Mouse (Mus musculus) liver, embryonic 16.5 days (tissue): ENCODE measurements around the gene Traf3. TPM values are rescaled to one million over a fixed set of nuclear protein-coding genes. Genes with fewer than 3 reads are reported as not detected.
A peak's percentile ranks its signal among the peaks of the same experiment; 100 is the strongest.

Source experiments
- ATAC-seq: fragments of 200-750 bp; cut with Nextera tagmentation; 2 replicates; pipeline ENCODE4 v1.8.0; 2017; ENCODE audit warnings: low read depth, mild to moderate bottlenecking, moderate number of reproducible peaks, moderate library complexity
- H3K27ac ChIP-seq: fragments of 300-500 bp; sonication (generic); 2 replicates; pipeline ENCODE4 v1.5.1; 2014; ENCODE audit warnings: mild to moderate bottlenecking, low read length
- H3K27me3 ChIP-seq: fragments of 300-500 bp; sonication (generic); 2 replicates; pipeline ENCODE4 v1.6.1; 2014; ENCODE audit warnings: low read depth, low read length, mixed read lengths; ENCODE audit not compliant: control insufficient read depth, insufficient read depth
- H3K36me3 ChIP-seq: fragments of 300-500 bp; sonication (generic); 2 replicates; pipeline ENCODE4 v1.6.1; 2014; ENCODE audit warnings: mild to moderate bottlenecking; ENCODE audit not compliant: control insufficient read depth, insufficient read depth
- H3K4me1 ChIP-seq: fragments of 300-500 bp; sonication (generic); 2 replicates; pipeline ENCODE4 v1.6.1; 2014; ENCODE audit warnings: low read depth, low read length, mixed read lengths; ENCODE audit not compliant: control insufficient read depth
- H3K4me2 ChIP-seq: fragments of 300-500 bp; sonication (generic); 2 replicates; pipeline ENCODE4 v1.6.1; 2014; ENCODE audit warnings: low read depth, low read length, mixed read lengths
- H3K4me3 ChIP-seq: fragments of 300-500 bp; sonication (generic); 2 replicates; pipeline ENCODE4 v1.5.1; 2014; ENCODE audit warnings: low read depth, mild to moderate bottlenecking, low read length
- H3K9ac ChIP-seq: fragments of 300-500 bp; sonication (generic); 2 replicates; pipeline ENCODE4 v1.6.1; 2014; ENCODE audit warnings: low read depth, low read length
- H3K9me3 ChIP-seq: fragments of 300-500 bp; sonication (generic); replicated peaks from 2 replicates; pipeline ENCODE4 v1.6.1; 2016; ENCODE audit warnings: low read length; ENCODE audit not compliant: control insufficient read depth
- WGBS: fragments of 180-500 bp; shearing (Covaris S2); extraction: QIAGEN DNeasy Blood & Tissue Kit; methylation state at CpG from one replicate; pipeline ENCODE4 v1.1.7; 2014; ENCODE audit not compliant: insufficient replicate concordance; 5-methylcytosine and 5-hydroxymethylcytosine counted together
- polyA plus RNA-seq: library from polyadenylated mRNA; unstranded; fragments of >200 nt; fragmentation: Nextera tagmentation; extraction: Ambion mirVana; gene quantifications from 2 replicates; pipeline ENCODE4 v1.2.1, GENCODE M21; 2015

Gene Traf3
- polyA plus RNA-seq, 1 experiment from 2014 or later, result 1.6 TPM

DNA sequence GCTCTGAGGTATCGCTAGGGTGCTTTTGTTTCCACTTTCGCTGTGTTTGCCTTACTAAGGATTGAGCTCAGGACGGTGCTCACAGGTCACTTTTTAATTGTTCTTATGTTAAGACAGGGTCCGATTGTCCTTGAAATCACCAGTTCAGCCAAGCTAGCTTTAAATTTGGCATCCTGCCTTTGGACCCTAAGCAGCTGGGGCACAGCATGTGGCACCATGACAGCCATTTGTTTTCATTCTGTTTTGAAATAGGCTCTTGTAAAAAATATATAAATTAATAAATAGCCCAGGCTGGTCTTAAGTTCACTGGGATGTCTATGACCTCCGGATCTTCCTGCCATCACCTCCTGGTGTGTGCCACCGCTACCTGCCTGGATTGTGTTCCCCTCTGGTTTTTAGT, 78.9 kb downstream of the Traf3 start:
- no peak for ATAC-seq
- Histone ChIP-seq H3K9me3 (no peaks in the 10 kb centered on the region), H3K4me3 (no peak overlapping the region), H3K27me3 (no peaks in the 10 kb centered on the region), H3K4me2 (no peak overlapping the region), H3K27ac (no peak overlapping the region), H3K36me3 (no peaks in the 10 kb centered on the region), H3K4me1 (peaks cover 14% of the 10 kb centered on the region), H3K9ac (no peak overlapping the region)
- 84% methylated on average over 6 of the region's 6 CpGs for WGBS

DNA sequence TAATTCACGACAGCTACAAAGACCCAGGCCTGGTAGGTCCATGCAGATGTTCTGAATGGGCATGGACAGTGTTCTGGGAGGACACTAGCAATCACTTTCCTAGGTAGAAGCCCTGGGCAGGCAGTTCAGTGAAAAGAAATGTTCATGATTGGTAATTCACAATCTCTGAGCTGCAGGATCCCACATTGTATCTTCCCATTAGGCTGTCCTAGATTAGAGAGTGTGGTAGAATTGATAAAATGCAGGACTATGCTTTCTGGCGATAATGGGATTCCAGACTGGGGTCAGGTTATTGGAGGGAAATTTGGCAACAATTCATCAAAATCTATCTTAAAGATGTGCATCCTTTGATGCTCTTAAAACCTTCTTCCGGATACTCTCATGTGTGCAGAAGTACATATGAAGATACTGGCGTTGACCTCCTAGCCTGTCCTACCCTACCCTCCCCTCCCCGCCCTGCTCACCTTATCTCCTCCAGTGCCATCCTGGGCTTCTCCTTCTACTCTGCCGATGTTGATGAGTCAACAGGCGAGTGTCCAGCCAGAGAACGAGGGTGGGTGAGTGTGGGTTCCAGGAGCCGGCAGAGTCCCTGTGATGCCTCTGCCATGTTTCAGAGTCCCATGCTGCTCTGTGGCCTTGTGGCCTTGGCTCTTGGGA, 80.8 kb downstream of the Traf3 start:
- no peak overlapping the region for H3K27ac ChIP-seq
- no peaks in the 10 kb centered on the region for H3K27me3 ChIP-seq
- WGBS, result 41% methylated on average over 9 of the region's 9 CpGs
- peak; percentile 87 for ATAC-seq
- no peak overlapping the region for H3K4me3 ChIP-seq
- H3K4me2 ChIP-seq, result 0 out of 2 replicates have a peak overlapping the region, but pooled peaks have one; percentile 22
- no peak overlapping the region for H3K9ac ChIP-seq
- H3K4me1 ChIP-seq, result peaks cover 14% of the 10 kb centered on the region
- H3K36me3 ChIP-seq, result no peaks in the 10 kb centered on the region
- no peaks in the 10 kb centered on the region for H3K9me3 ChIP-seq

DNA sequence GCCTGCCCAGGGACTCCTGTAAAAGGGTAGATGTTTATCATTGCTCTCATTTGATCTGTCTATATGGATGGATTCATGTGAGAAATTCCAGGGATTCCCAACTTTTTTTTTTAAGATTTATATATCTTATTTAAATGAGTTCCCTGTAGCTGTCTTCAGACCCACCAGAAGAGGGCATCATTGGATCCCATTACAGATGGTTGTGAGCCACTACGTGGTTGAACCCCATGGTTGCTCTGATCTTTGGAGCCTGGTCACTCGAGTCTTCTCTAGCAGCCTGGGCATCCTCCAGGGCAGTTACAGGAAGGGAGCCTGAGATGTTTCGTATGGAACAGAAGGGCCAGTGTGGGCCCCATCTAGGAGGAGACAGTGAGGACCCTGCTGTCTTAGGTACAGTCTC, 82.9 kb downstream of the Traf3 start:
- no peak for ATAC-seq
- no peak overlapping the region for H3K4me2 ChIP-seq
- no peaks in the 10 kb centered on the region for H3K36me3 ChIP-seq
- no peak overlapping the region for H3K27ac ChIP-seq
- no peak overlapping the region for H3K4me3 ChIP-seq
- H3K27me3 ChIP-seq, result no peaks in the 10 kb centered on the region
- 46% methylated on average over 3 of the region's 3 CpGs for WGBS
- H3K4me1 ChIP-seq, result peaks cover 14% of the 10 kb centered on the region
- H3K9ac ChIP-seq, result no peak overlapping the region
- no peaks in the 10 kb centered on the region for H3K9me3 ChIP-seq

DNA sequence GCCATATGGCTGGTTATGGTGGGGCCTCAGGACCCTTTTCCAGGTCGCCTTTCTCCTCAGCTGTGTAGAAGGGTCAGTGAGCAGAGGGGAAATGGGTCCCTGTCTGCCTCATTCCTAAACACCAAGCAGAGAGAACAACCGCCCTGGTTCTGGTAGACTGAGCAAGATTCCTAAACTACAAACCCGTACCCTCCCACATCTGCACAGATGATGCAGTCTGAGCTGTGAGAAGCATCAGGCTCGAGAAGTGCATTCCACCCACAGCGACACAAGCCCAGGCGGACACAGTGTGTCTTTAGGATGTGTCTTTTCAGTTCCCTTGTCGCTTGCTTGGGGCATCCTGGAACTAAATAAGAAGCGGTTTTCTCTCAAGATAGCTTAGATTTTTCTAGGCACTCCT, 83.9 kb downstream of the Traf3 start:
- Histone ChIP-seq H3K4me3 (no peak overlapping the region), H3K9ac (no peak overlapping the region), H3K36me3 (no peaks in the 10 kb centered on the region), H3K4me2 (no peak overlapping the region), H3K27ac (no peak overlapping the region), H3K4me1 (peaks cover 14% of the 10 kb centered on the region), H3K9me3 (no peaks in the 10 kb centered on the region), H3K27me3 (no peaks in the 10 kb centered on the region)
- 78% methylated on average over 8 of the region's 8 CpGs for WGBS
- no peak for ATAC-seq

DNA sequence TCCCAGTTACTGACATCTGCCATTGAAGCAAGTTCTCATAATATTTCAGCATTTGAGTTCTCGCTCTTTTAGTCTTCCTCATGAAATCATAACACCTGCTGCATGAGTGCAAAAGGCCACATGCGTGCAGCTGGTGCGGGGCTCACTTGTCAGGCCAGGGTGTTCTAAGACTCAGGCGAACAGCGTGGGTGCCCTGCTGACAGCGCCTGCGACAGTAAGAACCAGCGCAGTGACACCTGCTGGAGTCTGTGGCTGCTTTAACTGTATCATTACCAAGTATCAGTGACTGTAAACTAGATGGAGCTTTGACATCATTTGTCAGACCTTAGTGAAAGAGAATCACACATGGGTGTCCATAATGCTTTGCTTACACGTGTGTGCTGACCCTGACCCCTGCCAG, 85.1 kb downstream of the Traf3 start:
- whole genome bisulfite sequencing, result 70% methylated on average over 9 of the region's 9 CpGs
- H3K27me3 ChIP-seq, result no peaks in the 10 kb centered on the region
- peaks cover 14% of the 10 kb centered on the region for H3K4me1 ChIP-seq
- ATAC-seq, result no peak
- H3K27ac ChIP-seq, result no peak overlapping the region
- no peak overlapping the region for H3K4me2 ChIP-seq
- H3K36me3 ChIP-seq, result no peaks in the 10 kb centered on the region
- H3K9me3 ChIP-seq, result no peaks in the 10 kb centered on the region
- no peak overlapping the region for H3K4me3 ChIP-seq
- H3K9ac ChIP-seq, result no peak overlapping the region

DNA sequence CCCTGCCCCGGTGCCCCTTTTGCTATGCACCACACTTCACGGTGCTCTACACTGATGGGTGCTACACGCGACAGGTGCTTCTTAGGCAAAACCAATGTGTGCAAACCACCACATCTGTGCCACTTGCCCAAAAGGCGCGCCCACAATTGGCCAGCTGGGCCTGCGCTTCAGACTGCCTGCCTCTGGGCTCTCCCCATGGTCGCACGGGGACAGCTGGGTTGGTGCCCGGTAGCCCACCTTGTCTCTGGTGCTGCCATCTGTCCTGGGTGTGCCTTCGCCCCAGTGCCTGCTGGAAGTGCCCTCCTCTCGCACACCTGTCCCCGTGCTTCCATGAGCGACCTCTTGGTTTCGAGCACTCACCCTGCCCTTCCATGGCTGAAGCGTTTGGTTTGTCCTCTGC, 97.5 kb downstream of the Traf3 start:
- 87% methylated on average over 16 of the region's 16 CpGs for WGBS
- ATAC-seq, result no peak

DNA sequence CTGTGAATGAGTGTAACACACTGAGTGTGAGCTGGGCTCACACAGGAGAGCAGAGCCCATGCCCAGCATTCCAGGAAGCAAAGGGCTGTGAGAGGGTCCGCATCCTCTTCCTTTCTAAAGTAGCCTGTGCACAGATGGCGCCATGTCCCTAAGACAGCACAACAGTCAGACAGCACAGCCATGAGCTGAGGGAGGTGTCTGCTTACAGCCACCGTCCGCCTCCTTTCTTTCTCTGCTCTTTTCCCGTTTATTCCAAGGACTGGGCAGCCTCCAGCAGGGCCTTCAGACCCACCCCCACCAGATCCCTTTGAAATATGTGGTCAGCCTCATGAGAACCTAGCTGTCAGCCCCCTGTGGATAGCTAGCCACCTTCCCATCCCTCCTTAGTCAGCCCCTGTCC, 99.0 kb downstream of the Traf3 start:
- 75% methylated on average over 5 of the region's 5 CpGs for WGBS
- peaks cover 5% of the 10 kb centered on the region for H3K27me3 ChIP-seq
- H3K4me2 ChIP-seq, result no peak overlapping the region
- H3K9ac ChIP-seq, result no peak overlapping the region
- no peak for ATAC-seq
- H3K9me3 ChIP-seq, result no peaks in the 10 kb centered on the region
- no peak overlapping the region for H3K4me3 ChIP-seq
- peaks cover 34% of the 10 kb centered on the region for H3K4me1 ChIP-seq
- H3K27ac ChIP-seq, result no peak overlapping the region
- no peaks in the 10 kb centered on the region for H3K36me3 ChIP-seq

More for the DNA sequence above, 97.5 kb downstream of the Traf3 start:
- H3K4me3 ChIP-seq, result no peak overlapping the region
- no peak overlapping the region for H3K9ac ChIP-seq
- H3K36me3 ChIP-seq, result no peaks in the 10 kb centered on the region
- peaks cover 26% of the 10 kb centered on the region for H3K4me1 ChIP-seq
- no peak overlapping the region for H3K27ac ChIP-seq
- H3K4me2 ChIP-seq, result no peak overlapping the region
- H3K9me3 ChIP-seq, result no peaks in the 10 kb centered on the region
- H3K27me3 ChIP-seq, result no peaks in the 10 kb centered on the region

DNA sequence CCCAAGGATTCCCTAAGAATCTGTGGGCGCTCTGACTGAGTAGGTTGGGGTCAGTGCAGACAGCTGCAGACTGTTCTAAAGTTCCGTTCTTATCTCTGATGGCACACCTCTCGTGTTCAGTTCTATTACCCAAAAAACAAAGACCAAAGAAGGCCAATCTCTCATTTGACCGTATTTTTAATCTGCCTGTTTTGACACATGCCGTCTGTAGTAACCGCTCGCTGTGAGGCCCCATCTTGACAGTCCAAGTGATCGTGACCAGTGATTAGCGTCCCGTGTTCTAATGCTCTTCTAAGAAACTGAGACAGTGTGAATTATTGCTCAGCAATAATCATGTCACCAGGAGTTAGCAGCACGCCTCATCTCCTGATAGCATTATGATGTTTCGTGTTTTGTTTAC, 100.4 kb downstream of the Traf3 start:
- Histone ChIP-seq H3K36me3 (no peaks in the 10 kb centered on the region), H3K9me3 (no peaks in the 10 kb centered on the region), H3K4me3 (no peak overlapping the region), H3K4me1 (peaks cover 41% of the 10 kb centered on the region), H3K9ac (no peak overlapping the region), H3K27ac (peak overlapping the region; percentile 46), H3K4me2 (peak overlapping the region; percentile 11; the same call in 1 of the 2 replicates), H3K27me3 (peaks cover 19% of the 10 kb centered on the region)
- peak; percentile 52 for ATAC-seq
- WGBS, result 28% methylated on average over 12 of the region's 12 CpGs

DNA sequence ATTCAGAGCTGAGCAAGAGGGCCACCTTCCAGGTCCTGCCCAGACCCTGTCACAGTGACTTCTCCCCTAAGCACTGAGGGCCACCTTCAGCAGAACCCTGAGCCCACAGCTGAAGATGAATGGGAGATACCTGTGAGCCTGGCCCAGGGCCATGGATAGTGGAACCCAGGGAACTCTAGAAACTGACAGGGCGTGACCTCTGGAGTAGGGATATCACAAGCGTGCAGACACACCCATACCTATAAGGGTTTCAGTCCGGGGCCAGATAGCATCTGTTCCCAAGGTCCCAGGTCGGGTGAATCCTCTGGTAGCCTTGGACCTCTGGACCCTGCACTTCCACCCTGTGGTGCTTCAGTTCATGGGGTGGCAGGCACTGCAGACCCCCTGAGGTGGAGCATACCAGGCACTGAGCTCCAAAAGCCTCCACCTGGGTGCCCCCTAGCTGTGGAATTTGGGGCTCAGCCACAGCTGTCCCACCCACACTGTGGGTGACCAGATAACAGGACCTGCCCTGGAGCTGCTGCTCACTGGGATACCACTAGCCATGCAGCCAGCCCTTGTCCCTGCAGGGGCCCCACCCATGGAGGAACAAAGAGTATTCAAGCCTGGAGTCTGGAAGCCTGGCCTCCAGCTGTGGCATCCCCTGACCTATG, 101.6 kb downstream of the Traf3 start:
- Histone ChIP-seq H3K36me3 (no peaks in the 10 kb centered on the region), H3K4me1 (peaks cover 43% of the 10 kb centered on the region), H3K4me2 (peak overlapping the region; percentile 6; the same call in 1 of the 2 replicates), H3K4me3 (no peak overlapping the region), H3K27ac (peak overlapping the region; percentile 71; the same call in 1 of the 2 replicates), H3K27me3 (peaks cover 31% of the 10 kb centered on the region), H3K9ac (no peak overlapping the region), H3K9me3 (no peaks in the 10 kb centered on the region)
- 30% methylated on average over 4 of the region's 4 CpGs for WGBS
- ATAC-seq, result peak; percentile 88
